Comparison of ENCODE assay signal across 10 mouse cellular contexts in genomic region chr4:82497141-82497566, GRCm38 (mm10).
A peak's percentile ranks its signal among the peaks of the same experiment; 100 is the strongest.
DNase-seq lines count a peak whose midpoint lies in the region; ATAC-seq lines count a peak whose summit lies in the region.
"Had no signal": no experiment of that assay in that cellular context is flagged by ENCODE, and none has a peak within 500 bp of the region (broad histone marks: within the 10 kb centered on the region; RNA-seq: fewer than 3 reads in every experiment).

No protein-coding gene starts in this region.

- 0 out of 2 replicates have a peak, but pooled peaks have one; percentile 41 for ATAC-seq in embryonic facial prominence, embryonic 14.5 days (ENCODE audit: low read depth)
- ATAC-seq: intestine, embryonic 15.5 days had no signal

- H3K36me3 ChIP-seq in embryonic facial prominence, embryonic 14.5 days (ENCODE audit: control insufficient read depth, insufficient read depth, low read length) = peaks cover 48% of the 10 kb centered on the region

- 80% methylated on average over 8 of the region's 8 CpGs for WGBS in embryonic facial prominence, embryonic 14.5 days

- H3K4me1 ChIP-seq in embryonic facial prominence, embryonic 14.5 days (ENCODE audit: control insufficient read depth, insufficient read depth, low read length) = peaks cover 71% of the 10 kb centered on the region

- no peaks in the 10 kb centered on the region for H3K27me3 ChIP-seq in embryonic facial prominence, embryonic 14.5 days (replicated peaks; ENCODE audit: control insufficient read depth, insufficient read depth, low read length)
- H3K27me3 ChIP-seq: intestine, embryonic 15.5 days had no signal

- H3K9me3 ChIP-seq in embryonic facial prominence, embryonic 14.5 days (ENCODE audit: control insufficient read depth, low read length) = no peaks in the 10 kb centered on the region
- H3K9me3 ChIP-seq: intestine, embryonic 15.5 days had no signal

- no peak overlapping the region for H3K27ac ChIP-seq in embryonic facial prominence, embryonic 14.5 days (replicated peaks; ENCODE audit: low read depth, low read length)
- H3K27ac ChIP-seq: intestine, embryonic 15.5 days had no signal

- peak; percentile 71 for DNase-seq in cerebellum, adult 9-10 months
- DNase-seq in cerebellum, postnatal 4 days (ENCODE audit: low spot score in 2 of 2) = no peak
- peak; percentile 38 to 48 for DNase-seq in layer of hippocampus, postnatal 10 days (ENCODE audit: low spot score in 2 of 2)
- no peak for DNase-seq in layer of hippocampus, adult 9-11 months
- no peak for DNase-seq in embryonic facial prominence, embryonic 14.5 days (ENCODE audit: low spot score)
- peak; percentile 52 for DNase-seq in lung, postnatal 36 days
- DNase-seq in retina, embryonic 14.5 days (ENCODE audit: low spot score) = no peak
- DNase-seq in kidney, postnatal 36 days = no peak
- DNase-seq: layer of hippocampus, postnatal 36 days had no signal

- H3K4me2 ChIP-seq in embryonic facial prominence, embryonic 14.5 days (ENCODE audit: low read depth, low read length) = peak overlapping the region; percentile 38
- H3K4me2 ChIP-seq: intestine, embryonic 15.5 days had no signal

- peak overlapping the region; percentile 14; the same call in 1 of the 2 replicates for H3K4me3 ChIP-seq in embryonic facial prominence, embryonic 14.5 days (ENCODE audit: low read depth, low read length)
- H3K4me3 ChIP-seq: intestine, embryonic 15.5 days had no signal

- 0 out of 2 replicates have a peak overlapping the region, but pooled peaks have one; percentile 37 for H3K9ac ChIP-seq in embryonic facial prominence, embryonic 14.5 days (ENCODE audit: low read depth, low read length)
- H3K9ac ChIP-seq: intestine, embryonic 15.5 days had no signal

Comparison
In these comparisons a context has a peak if more than half of its experiments do, and no peak if none do; other contexts are left out.
1. DNase-seq: peak in cerebellum, adult 9-10 months (single experiment), layer of hippocampus, postnatal 10 days (2 of 2) and lung, postnatal 36 days (single experiment); none in cerebellum, postnatal 4 days (0 of 2), layer of hippocampus, adult 9-11 months (single experiment), embryonic facial prominence, embryonic 14.5 days (single experiment), retina, embryonic 14.5 days (single experiment) and kidney, postnatal 36 days (0 of 2).